Mouse (Mus musculus): ENCODE measurements around the gene Setd5.

Setd5 gene

DNA sequence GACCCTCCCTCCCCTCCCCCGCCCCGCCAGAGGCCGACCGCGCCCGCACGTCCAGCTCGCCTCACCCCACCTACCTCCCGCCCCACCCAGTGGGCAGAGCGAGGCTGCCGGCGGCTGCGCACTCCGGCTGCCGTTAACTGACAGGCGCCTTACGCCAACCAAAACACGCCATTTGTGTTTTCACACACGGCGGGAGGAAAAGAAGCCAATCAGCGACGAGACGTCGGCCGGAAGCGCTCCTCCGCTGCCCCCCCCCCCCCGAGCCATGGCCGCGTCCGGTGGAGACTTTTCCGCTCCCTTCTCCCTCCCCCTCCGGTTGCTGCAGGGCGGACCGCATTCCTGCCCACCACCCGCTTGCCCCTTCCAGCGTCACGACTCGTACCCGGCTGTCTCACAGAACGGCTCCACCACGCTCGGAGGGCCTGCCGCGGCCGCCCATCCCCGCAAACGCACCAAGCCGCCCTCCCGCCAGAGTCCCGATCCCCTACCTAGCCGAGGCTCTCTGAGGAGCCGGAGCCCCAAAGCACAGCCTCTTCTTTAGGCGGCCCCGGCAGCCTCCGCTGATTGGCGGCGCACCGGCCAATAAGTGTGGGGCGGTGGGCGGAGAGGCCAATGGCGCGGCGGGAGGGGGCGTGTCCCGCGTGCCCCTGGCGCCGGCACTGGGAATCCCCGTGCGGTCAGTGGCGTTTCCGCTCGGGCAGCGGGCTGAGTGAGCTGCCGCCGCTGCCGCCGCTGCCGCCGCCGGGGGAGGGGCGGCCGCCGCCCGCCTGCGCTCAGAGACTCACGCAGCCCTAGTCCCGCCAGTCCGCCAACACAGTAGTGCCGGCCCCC lies at the start of gene Setd5:
Gene Setd5, plus strand, starts transcription at position 680 of the 831 bp plus-strand sequence.
- DNase-seq (ENCODE audit: low read depth, low spot score), result peak; percentile 89

DNA sequence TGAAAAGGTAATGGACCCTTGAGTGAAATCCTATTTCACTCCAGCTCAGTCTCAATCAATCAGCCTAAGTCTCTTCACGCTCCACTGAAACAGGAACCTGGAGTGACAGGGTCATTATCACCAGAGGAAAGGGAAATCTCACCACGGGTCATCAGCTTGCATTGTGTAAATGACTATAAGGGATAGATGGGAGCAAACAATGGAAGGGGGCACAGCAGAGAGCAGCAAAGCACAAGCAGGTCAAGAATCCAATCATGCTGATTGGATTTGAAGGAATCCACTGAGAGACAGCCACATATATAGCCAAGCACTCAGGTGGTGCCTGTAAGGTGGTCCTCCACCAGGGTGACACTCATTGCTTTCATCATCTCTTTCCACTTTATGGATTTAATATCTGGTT lies 49.7 kb upstream of the Setd5 start:
- no peak for DNase-seq (ENCODE audit: low read depth, low spot score)

DNA sequence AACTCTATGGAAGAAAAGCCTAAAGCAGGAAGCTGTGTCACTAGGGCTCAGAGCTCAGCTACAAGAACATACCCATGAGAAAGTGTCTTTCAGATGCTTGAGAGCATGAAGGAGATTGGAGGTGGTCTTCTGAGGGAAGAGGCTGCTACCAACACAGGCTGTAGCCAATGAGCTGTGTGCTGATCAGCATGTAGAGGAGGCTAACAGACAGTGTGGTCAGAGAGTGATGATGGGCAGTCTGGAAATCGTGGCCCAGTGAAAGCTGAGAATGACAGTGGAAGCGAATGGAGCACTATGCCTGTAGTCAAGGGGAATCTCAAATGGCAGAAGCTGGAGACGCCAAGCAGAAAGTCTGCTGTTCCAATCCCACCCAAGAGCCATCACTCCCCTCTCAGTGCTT lies 48.2 kb upstream of the Setd5 start:
- DNase-seq (ENCODE audit: low read depth, low spot score), result no peak

DNA sequence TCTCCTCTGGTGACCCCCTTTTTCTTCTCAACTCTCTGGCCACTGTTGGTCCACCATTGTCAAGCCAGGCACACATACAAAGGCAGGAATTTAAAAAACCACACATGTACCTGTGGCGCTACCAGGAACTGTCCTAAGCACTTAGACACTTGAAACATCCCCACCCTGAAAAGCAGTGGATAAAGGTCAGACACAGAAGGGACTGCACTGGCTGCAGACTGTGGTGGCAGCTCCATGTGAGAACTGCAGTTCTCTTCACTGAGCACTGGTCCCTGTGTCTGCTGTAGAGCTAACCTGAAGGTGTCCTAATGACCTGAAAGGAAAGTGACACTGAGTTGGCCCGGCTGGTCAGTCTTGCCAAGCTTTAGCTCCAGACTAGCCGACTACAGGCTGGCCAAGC lies 46.6 kb upstream of the Setd5 start:
- DNase-seq (ENCODE audit: low read depth, low spot score), result no peak

DNA sequence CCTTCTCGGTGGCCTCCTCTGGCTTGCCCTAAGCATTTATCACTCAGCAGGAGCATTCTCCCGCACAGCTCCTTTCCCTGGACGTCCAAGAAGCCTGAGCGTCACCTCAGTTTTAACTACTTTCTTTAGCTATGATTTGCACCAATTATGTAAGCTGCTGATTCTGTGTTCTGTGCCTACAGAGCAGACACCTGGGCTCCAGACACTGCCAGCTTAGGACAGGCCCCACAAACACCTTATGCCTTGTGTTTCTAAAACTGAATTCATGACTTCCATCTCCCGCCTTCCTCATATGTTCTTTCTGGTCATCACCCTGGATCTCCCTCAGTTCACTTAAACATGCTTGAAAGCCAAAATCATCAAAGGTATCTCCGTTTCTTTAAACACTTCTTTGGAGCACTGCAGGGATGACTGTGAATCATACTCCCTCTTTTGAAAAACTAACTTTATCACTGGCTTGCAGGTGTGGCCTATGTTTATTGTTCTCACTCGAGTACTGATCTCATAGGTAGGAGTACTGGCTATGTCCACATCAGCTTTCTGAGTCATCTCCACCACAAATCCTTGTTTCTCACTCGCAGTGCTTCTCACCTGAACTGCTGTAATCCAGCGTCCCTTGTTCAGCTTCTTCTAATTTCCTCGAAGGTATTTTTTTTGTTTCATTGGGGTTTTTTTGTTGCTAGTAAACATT lies 46.0 kb upstream of the Setd5 start:
- DNase-seq (ENCODE audit: low read depth, low spot score), result no peak

DNA sequence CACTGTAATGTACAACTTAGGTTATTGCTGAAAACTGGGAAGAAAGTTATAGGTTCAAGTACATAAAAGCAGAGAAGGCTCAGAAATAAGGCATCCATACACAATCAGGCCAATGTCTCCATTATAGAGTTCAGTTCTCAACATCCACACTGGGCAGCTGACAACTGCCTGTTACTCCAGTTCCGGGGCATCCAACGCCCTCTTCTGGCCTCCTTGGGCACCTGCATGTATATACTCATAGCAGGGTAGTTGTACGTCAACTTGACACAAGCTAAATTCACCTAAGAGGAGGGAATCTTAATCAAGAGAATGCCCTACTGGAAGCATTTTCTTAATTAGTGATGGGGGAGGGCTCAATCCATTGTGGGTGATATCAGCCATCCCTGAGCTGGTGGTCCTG lies 45.0 kb upstream of the Setd5 start:
- no peak for DNase-seq (ENCODE audit: low read depth, low spot score)

DNA sequence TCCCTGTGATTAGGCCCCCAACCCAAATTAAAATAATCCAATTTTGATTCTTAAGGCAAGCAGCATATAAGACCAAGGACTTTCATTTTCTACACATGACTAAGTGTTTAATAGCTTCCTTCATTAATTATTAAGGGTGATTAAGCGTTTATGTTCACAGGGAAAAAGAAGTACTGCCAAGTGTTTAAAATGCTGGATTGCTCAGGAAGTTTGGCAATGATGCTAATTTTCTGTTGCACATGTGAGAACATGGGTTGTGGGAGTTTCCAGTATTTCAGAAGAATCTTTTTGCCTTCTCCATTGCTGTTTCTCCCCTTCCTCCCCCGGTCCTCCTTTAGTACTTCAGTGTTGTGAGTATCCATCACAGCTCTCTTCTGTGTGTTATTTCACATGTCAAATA lies 44.0 kb upstream of the Setd5 start:
- no peak for DNase-seq (ENCODE audit: low read depth, low spot score)

DNA sequence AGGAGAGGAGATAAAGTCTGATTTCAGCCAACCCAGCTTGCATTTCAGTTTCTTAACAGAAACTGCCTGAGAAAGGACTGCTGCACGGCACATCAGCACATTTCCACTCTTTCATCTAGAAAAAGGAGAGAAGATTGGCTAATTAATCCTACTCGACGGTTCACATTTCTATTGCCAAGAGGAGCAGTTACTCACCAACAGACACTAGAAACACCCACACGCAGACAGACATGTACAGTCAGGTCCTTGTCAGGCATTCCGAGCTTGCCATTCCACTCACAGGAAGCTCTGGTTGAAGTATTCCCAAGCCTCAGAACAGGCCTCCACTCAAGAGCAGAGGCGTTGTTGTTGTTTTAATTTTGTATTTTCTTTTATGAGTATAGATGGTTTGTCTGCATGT lies 42.7 kb upstream of the Setd5 start:
- DNase-seq (ENCODE audit: low read depth, low spot score), result no peak

DNA sequence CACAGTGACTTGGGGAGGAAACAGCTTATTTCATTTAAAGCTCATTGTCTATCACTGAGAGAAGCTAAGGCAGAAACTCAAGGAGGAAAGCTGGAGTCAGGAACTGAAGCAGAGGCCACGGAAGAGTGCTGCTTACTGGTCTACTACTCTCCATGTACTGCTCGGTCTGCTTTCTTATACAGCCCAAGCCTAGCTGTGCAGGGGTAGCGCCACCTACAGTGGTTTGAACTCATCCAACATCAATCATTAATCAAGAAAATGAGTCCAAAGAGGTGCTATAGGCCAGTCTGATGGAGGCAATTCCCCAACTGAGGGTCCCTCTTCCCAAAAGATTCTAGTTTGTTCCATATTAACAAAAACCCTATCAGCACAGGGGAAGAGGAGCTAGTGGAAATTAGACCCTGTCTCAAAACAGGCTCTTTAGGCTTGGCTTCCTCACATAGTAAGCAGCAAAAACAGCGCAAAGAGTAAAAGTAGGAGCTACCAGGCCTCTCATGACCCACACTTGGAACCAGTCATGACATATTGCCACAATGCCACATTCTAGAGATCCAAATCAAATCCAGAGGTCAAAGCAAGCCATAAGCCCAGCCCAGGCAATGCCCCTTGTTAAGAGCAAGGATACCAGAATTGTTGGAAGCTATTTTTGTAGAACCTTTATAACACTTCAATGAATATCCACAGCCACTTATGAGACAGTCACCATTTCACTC lies 40.5 kb upstream of the Setd5 start:
- no peak for DNase-seq (ENCODE audit: low read depth, low spot score)

DNA sequence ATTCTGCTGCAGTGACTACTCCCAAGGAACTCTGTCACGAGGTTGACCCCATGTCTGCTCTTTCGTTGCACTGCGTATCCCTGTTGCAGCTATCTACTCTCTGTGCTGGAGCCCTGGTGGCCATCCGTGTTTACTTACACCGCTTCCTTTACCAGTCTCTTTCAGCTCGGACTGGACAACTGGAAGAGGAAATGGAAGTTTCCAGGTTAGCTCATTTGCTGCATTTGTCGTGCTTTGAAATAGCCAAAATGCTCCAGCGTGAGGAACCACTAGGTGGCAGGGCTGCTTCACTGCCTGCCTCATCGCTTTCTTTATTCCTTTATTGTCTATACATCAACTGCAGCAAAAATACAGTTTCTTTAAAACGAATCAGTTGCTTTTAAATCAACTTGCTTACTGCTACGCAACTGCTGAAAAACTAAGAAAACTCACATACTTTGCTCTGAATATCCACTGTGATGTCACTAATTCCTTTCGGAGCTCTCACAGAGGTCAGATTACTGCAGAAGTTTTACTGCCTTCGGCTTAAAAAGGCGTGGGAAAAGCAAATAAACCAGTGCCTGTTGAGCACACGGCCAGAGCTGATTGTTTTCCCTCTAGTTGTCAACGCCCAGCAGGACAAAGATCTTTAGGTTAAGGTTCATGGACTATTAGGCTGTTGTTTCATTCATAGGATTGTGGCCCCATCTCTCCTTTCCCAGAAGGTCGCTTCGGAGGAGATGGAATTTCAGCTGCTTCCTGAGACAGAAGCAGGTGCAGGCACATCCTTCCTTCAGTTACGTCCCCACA lies 39.0 kb upstream of the Setd5 start:
- DNase-seq (ENCODE audit: low read depth, low spot score), result no peak

DNA sequence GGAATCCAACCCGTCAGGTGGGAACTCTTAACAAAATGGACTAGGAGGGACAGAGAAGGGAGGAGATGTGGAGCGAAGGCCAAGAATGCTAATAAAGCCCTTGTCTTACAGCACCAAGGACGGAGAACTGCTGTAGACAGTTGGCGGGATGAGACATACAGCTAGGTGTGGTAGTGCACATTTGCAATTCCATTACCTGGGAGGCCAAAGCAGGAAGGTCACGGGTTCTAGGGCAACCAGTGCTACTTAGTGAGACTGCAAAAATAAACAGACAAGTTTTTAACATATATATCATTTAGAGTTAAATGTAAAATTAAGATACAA lies 38.5 kb upstream of the Setd5 start:
- DNase-seq (ENCODE audit: low read depth, low spot score), result no peak

DNA sequence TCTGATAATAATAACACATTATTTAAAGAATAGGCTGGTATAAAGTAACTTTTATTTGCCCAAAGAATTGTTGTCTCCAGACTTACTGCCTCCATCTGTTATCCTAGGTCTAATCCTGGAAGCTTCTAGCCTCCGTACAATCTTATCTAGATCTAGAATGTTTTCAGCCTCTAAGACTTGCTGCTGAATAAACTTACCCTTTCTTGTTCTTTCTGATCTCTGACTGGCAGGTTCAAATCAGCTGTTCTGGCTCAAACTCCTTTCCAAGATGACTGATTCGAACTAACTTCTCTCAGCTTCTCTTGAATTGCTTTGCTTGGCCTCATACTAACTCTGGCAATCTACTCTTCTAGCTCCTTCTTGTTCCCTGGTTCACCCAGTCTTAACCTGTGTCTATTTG lies 36.8 kb upstream of the Setd5 start:
- no peak for DNase-seq (ENCODE audit: low read depth, low spot score)

DNA sequence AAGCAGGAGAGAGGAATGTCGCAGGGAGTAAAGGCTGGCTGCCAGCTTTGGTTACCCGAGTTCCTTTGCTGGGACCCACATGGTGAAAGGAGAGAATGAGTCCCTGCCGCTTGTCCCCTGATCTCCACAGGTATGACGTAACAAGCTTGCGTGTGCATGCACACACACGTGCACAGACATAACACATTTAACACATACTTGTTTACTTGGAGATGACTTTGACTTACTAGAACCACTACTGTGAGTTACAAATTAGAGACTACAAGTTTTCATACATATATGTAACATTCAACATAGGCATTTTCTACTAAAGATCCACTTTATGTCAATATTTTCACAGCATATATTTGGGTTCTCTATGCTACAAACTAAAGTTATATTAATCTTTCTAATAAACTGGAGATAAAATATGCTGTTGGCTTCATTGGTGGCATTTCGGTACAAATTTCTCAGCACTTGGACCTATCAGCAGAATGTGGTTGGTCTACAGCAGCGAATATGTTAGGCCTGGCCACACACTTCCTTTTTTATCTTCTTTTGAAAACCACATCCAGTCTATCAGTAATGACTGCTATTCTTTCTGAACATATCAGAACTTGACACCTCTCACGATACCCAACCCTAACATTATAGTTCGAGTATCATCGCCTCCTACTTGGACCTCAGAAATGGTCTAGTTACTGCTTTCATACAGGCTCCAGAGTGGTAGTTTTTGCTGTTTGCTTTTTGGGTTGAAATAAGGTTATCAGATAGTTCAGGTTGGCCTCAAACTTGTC lies 35.8 kb upstream of the Setd5 start:
- DNase-seq (ENCODE audit: low read depth, low spot score), result no peak

DNA sequence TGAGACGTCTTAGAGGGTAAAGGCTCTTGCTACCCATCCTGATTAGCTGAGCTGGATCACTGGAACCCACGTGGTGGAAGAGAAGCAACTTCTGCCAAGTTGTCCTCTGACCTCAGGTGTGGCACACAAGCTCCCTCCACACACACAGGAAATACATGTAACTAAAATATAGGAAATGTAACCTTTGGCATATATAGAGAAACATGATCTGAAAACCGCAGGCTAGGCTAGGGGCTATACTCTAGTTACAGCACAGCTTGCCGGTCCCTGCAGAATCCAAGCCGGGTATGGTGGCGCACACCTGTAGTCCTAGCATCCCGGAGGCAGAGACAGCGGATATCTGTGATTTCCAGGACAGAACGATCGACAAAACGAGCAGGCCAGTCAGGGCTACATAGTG lies 31.6 kb upstream of the Setd5 start:
- DNase-seq (ENCODE audit: low read depth, low spot score), result no peak

DNA sequence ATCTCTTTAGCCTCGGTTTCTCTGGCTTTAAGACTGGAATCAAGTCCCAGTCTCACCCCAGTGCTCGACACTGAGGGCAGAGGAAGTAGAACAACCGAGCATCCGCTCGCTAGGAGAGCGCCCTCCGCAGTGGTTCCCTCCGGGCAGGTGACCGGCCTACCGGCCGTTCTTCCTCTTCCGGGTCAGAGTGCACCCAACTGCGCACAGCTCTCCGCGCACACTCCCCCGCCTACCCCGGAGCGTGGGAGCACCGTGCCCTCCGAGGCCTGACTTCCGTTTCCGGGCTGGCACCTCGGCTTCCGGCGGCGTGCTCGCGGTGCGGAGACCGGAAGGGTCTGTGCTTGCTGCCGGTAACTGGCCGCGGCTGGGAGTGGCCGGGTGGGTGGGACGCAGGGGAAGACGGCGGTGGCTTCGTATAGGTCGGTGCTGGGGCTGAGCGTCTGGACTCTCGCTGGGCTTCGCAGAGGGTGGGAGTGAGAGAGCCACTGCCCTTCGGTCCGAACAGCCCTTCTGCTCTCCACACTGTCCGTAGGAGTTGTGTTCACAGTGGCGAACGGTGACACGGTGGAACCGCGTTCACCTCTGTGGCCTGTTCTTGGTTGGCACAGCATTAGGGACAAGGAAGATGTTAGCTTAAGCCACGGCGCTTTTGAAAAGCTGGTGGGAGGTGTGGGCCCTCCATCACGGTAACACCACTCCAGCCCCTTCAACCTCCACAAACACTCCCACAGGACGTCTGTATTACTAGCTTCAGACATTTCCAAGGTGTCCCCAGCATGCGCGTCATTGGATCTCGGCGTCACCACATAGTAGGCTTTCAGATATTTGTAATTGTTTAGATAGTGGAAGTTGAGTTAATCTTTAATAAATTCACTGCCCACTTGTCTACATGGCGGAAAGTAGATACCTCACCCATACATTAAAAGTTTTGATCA lies 30.9 kb upstream of the Setd5 start, which contains the start of gene Thumpd3:
Gene Thumpd3, plus strand, starts transcription at position 185 of the 935 bp plus-strand sequence.
- peak; percentile 96 for DNase-seq (ENCODE audit: low read depth, low spot score)

DNA sequence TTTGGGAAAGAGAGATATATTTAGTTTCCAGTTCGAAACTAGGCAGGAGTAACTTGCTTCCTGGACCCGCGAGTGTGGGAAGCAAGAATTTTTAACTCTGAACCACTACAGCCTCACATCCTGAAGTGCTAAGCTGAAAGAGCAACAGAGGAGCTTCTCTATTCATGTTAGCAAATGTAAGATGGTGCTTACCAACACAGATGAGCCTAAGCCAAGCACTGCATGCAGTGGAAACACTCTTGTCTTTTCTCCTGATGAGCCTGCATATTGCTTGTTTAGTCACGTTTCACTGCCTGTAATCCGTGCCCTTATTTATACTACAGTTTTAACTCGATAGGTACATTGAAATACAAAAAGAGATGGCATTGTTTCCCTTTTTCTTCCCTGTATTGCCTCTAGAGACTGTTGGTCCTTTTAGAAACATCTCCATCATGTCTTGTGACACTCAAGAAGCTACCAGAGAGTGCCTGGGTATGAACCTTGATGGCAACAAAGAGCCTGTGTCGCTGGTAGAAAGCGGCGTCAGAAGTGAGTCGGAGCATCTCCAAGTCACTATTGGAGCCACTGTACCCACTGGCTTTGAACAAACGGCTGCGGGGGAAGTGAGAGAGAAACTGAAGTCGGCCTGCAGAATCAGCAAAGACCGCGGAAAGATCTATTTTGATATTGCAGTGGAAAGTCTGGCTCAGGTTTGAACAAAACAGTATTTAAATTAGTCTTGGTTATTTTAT lies 30.0 kb upstream of the Setd5 start:
- DNase-seq (ENCODE audit: low read depth, low spot score), result no peak

DNA sequence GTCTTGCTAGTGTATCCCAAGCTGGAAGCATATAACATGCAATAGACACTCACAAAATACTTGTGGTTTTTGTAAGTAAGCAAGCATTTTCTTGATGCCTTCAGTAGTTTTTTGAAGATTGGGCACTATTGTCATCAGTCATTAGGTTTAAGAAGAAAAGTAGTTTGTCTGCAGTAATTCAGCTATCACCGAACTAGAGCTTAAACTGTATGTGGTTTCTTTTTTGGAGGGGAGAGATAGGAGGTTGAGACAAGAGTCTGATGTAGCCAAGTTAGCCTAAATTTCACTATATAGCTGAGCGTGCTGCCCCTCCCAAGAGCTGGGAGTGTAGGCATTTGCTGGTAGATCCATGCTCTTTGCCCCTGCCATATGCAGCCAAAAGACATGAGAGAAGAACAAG lies 28.8 kb upstream of the Setd5 start:
- no peak for DNase-seq (ENCODE audit: low read depth, low spot score)

DNA sequence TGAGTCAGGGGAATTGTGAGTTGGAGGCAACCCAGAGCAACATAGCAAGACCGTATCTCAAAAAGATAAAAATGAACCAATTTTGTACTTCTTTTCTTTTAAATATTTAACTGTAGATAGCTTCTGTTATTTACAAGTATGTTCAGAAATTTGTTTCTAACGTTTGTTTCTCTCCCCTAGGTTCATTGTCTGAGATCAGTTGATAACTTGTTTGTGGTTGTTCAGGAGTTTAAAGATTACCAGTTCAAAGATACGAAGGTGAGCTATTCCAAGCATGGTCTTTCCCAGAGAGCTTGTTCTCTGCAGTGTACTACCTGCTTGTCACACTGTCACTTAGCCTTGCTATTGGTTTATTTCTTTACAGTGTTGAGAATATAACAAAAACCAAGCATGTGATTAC lies 28.0 kb upstream of the Setd5 start:
- no peak for DNase-seq (ENCODE audit: low read depth, low spot score)

DNA sequence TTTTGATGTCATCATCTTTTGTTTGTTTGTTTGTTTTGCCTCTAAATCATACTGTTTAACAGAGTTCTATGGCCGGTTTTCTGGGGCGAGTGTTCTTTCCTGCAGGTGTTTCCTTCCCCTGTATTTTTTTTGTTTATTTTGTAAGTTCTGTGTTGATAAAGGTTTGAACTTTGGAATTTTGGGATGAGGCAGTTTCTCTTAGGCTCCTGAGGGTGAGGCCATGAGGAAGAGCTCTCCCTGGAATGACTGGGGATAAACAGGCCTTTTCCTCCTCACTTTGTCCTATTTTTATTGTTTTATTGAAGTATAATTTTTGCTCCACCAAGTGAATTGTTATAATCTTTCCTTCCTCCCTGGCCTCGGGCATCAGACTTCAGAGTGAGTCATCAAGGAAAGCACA lies 24.2 kb upstream of the Setd5 start:
- DNase-seq (ENCODE audit: low read depth, low spot score), result no peak
